Mouse (Mus musculus): ENCODE measurements at regions not wholly inside any gene's neighbourhood (a gene's known extent, or its start where the extent isn't known, plus 50 kb on each side); places are given as distances from the start of the nearest gene placed in this dataset.
"Not testable (repeated sequence)": the region's sequence is repeated elsewhere in the genome, so short reads cannot be mapped to it uniquely, and the experiment has no call there.

- TF ChIP-seq MAX (IDR thresholded peaks at IDR 0.05; ENCODE audit: low read depth); REST (IDR thresholded peaks at IDR 0.05; ENCODE audit: insufficient read depth, insufficient read length): not testable (repeated sequence)
Measured at GRCm38 (mm10) chr12:74807926-74808325, 369.2 kb downstream of the Kcnh5 start.
